Mouse (Mus musculus) cerebellum, adult 2 months (tissue): Measurements from ENCODE around the gene Ubxn4. TPM values are rescaled to one million over a fixed set of nuclear protein-coding genes. Genes with fewer than 3 reads are reported as not detected.
"Not testable (repeated sequence)": the region's sequence is repeated elsewhere in the genome, so short reads cannot be mapped to it uniquely, and the experiment has no call there.

Experiments used
- DNase-seq, 2 experiments: peaks; one replicate each; pipeline ENCODE4 v3.0.0; 2021
- H3K27ac ChIP-seq: fragments of 200-500 bp; 2 replicates; pipeline ENCODE4 v1.5.1; 2012; ENCODE audit warnings: low read length, control low read depth, inconsistent platforms; ENCODE audit not compliant: insufficient read depth
- H3K27me3 ChIP-seq: fragments of 200-500 bp; 2 replicates; pipeline ENCODE4 v1.6.1; 2012; ENCODE audit warnings: inconsistent platforms, mild to moderate bottlenecking, low read length, moderate library complexity; ENCODE audit not compliant: control insufficient read depth, insufficient read depth
- H3K4me1 ChIP-seq: fragments of 200-500 bp; 2 replicates; pipeline ENCODE4 v1.6.1; 2011; ENCODE audit warnings: low read length; ENCODE audit not compliant: control insufficient read depth, insufficient read depth
- H3K4me3 ChIP-seq: fragments of 200-500 bp; replicated peaks from 2 replicates; pipeline ENCODE3; 2011; ENCODE audit warnings: mild to moderate bottlenecking, low read depth, low read length, control low read depth; ENCODE audit not compliant: insufficient read depth
- CTCF ChIP-seq: fragments of 200-500 bp; IDR thresholded peaks from 2 replicates; pipeline ENCODE4 v1.5.1; 2011; ENCODE audit warnings: low read depth, mild to moderate bottlenecking, control low read depth, low read length, moderate library complexity, borderline replicate concordance; ENCODE audit not compliant: insufficient read depth
- POLR2A ChIP-seq: fragments of 200-500 bp; IDR thresholded peaks from 2 replicates; pipeline ENCODE4 v1.6.1; 2011; ENCODE audit warnings: low read length, control low read depth, borderline replicate concordance; ENCODE audit not compliant: insufficient read depth
- WGBS: fragments of 180-500 bp; shearing (Covaris S2); methylation state at CpG from one replicate; pipeline ENCODE4 v1.1.7; 2018; 5-methylcytosine and 5-hydroxymethylcytosine counted together
- polyA plus RNA-seq: library from polyadenylated mRNA; depleted of rRNA; stranded (reverse); fragments of >200 nt; gene quantifications from 2 replicates; pipeline ENCODE4 v1.2.3, GENCODE M21; 2012

Gene Ubxn4
- polyA plus RNA-seq, 1 experiment = 44.9 TPM

DNA sequence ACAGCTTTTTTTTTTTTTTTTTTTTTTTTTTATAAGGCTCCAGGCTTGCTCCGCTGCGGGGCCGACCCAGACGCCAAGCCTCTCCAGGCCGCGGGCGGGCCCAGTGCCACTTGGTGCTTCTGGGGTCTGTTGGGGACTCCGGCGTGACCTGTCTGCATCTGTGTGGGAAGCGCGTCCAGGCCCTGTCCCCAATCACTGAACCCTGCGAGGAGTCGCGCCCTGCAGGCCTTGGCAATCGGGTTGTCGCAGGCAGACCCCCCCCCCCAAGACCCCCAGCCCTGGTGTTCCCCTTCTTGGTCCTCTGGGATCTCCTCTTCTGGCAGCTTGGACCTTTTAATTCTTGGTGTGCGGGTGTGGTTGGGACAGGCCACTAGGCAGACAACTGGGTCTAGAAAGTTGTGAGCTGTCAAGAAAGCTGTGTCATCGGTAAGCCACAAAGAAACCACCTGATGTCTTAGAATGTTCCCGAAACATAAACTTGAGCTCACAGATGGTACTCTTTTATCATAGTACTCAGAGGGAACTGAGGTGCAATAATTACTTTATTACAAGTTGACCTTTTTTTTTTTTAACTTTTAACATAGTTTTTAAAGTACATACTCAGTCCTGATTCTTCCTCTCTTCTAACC is 1.1 kb downstream of the Ubxn4 start:
- no peak for TF ChIP-seq POLR2A
- no peak for TF ChIP-seq CTCF
- Histone ChIP-seq H3K27ac (no peak overlapping the region), H3K4me3 (peak overlapping the region; percentile 73), H3K4me1 (0 out of 2 replicates have a peak, but pooled peaks cover 3% of the 10 kb centered on the region), H3K27me3 (no peaks in the 10 kb centered on the region)
- DNase-seq = peak; percentile 41 to 54
- WGBS = 1% methylated on average over 19 of the region's 19 CpGs

- not testable (repeated sequence) for H3K27ac ChIP-seq, H3K4me1 ChIP-seq, H3K4me3 ChIP-seq, H3K27me3 ChIP-seq, DNase-seq
- WGBS = 84% methylated on average over 7 of the region's 7 CpGs
Measured at GRCm38 (mm10) chr1:128267061-128267460, 23.3 kb downstream of the Ubxn4 start.

DNA sequence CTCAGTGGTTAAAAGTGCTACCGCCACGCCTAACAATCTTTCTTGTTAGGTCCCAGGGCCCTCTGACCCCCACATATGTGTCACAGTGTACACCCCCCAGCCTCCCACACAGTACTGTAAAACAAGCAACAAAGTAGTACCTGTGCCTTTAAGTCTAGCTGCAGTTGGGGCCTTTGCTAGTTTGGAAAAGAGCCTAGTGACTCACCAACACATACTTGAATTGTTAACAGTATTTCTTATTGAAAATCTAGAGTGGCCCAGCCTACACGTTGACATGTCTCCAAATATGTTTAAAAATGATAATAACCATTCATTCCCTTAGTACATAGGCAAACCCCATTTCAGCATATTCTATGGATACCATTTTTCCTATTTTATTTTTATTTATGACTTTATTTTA is 27.0 kb downstream of the Ubxn4 start:
- no peak for DNase-seq
- Histone ChIP-seq H3K4me3 (no peak overlapping the region), H3K27me3 (no peaks in the 10 kb centered on the region), H3K27ac (no peak overlapping the region), H3K4me1 (no peaks in the 10 kb centered on the region)
- no peak for TF ChIP-seq CTCF
- TF ChIP-seq POLR2A = no peak
- 92% methylated on average over 3 of the region's 3 CpGs for WGBS

GRCm38 (mm10) chr1:128275908-128276307 is 32.1 kb downstream of the Ubxn4 start:
- H3K27me3 ChIP-seq = no peaks in the 10 kb centered on the region
- no peaks in the 10 kb centered on the region for H3K4me1 ChIP-seq
- H3K4me3 ChIP-seq = no peak overlapping the region
- TF ChIP-seq POLR2A = no peak
- TF ChIP-seq CTCF = no peak
- no peak for DNase-seq
- WGBS = 97% methylated on average over 1 of the region's 1 CpGs
- H3K27ac ChIP-seq = no peak overlapping the region

DNA sequence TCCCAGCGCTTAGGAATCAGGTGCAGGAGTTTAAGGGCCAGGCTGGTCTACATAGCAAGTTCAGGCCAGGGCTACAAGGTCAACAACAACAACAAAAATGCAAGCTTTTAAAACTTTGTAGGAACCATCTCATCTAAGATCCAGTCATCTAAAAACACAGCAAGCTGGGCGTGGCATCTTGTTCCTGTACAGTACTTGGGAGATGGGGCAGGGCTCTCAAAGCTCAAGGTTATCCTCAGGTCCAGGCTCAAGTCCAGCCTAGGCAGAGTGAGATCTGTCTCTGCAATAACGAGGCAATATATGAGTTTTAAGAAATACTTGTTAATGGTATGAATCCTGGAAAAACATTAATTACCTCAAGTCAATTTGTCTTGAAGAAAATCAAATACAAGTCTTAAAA is 34.8 kb downstream of the Ubxn4 start:
- WGBS = 98% methylated on average over 3 of the region's 3 CpGs
- no peaks in the 10 kb centered on the region for H3K27me3 ChIP-seq
- no peak for DNase-seq
- H3K4me1 ChIP-seq = no peaks in the 10 kb centered on the region
- H3K4me3 ChIP-seq = no peak overlapping the region
- no peak overlapping the region for H3K27ac ChIP-seq
- TF ChIP-seq POLR2A = no peak
- TF ChIP-seq CTCF = no peak

DNA sequence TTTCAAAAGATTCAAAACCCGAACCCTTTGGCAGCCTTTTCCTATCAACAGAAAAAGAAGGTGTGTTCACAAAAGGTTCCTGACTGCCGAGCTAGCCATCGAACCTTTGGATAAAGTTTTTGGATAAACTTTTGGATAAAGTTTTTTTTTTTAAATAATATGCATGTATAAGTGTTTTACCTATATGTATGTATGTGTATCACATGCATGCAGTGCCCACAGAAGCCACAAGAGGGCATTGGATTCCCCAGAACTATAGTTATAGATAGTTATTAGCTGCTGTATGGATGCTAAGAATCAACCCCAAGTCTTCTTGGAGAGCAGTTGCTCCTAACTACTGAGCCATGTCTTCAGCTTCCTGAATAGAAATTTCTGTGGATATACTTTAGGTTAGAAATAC is 38.0 kb downstream of the Ubxn4 start:
- DNase-seq = no peak
- Histone ChIP-seq H3K27me3 (no peaks in the 10 kb centered on the region), H3K4me3 (no peak overlapping the region), H3K27ac (no peak overlapping the region), H3K4me1 (no peaks in the 10 kb centered on the region)
- TF ChIP-seq POLR2A = no peak
- no peak for TF ChIP-seq CTCF
- 98% methylated on average over 3 of the region's 3 CpGs for whole genome bisulfite sequencing

GRCm38 (mm10) chr1:128282924-128283323 is 39.2 kb downstream of the Ubxn4 start:
- H3K27me3 ChIP-seq = no peaks in the 10 kb centered on the region
- no peaks in the 10 kb centered on the region for H3K4me1 ChIP-seq
- H3K27ac ChIP-seq = no peak overlapping the region
- no peak overlapping the region for H3K4me3 ChIP-seq
- WGBS = 100% methylated on average over 3 of the region's 3 CpGs
- TF ChIP-seq CTCF (no peak), POLR2A (no peak)
- no peak for DNase-seq

DNA sequence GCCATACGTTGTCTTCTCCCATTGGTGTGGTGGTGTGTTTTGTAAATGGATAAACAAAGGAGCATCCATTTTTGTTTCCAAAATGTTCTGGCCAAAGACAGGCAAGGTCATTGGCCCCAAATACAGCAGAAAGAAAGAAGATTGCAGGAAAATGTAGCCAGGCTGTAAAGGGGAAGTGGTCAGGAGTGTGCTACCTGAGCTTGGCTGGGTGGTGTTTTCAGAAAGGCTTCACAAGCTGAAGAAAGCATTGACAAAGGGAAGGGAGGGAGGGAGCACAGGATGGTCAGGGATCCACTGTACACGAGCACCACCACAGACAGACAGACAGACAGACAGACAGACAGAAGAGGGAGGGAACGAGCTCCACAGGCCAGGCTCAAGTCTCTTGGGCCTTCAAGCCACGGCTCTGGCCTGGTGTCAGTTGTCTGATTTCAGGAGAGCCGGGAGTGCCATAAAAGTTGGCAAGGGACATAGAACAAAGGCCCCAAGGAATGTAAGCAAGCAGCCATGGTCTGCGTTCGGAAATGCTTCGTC is 40.5 kb downstream of the Ubxn4 start:
- TF ChIP-seq POLR2A (no peak), CTCF (no peak)
- no peaks in the 10 kb centered on the region for H3K4me1 ChIP-seq
- 71% methylated on average over 8 of the region's 8 CpGs for WGBS
- no peak overlapping the region for H3K4me3 ChIP-seq
- no peaks in the 10 kb centered on the region for H3K27me3 ChIP-seq
- no peak overlapping the region for H3K27ac ChIP-seq
- DNase-seq = no peak
